Mouse (Mus musculus): ENCODE measurements around the gene Dock7.
"Not testable (repeated sequence)": the region's sequence is repeated elsewhere in the genome, so short reads cannot be mapped to it uniquely, and the experiment has no call there.

DNA sequence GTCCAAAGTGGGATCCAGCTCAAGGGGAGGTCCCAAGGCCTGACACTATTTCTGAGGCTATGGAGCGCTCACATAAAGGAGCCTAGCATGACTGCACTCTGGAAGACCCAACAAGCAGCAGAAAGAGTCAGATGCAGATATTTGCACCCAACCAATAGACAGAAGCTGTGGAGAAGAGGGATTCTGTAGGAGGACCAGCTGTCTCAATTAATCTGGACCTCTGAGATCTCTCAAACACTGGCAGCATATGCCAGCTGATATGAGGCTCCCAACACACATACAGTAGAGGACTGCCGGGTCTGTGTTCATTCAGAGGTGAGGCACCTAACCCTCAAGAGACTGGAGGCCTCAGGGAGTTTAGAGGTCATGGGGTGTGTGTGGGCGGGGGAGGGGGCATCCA, 140.7 kb downstream of the Dock7 start:
- TF ChIP-seq SMC3 (IDR thresholded peaks at IDR 0.05; ENCODE audit: low read depth, low read length); POLR2A (IDR thresholded peaks at IDR 0.05; ENCODE audit: low read depth, low read length); PAX5 (IDR thresholded peaks at IDR 0.05; ENCODE audit: low read length); MAX (IDR thresholded peaks at IDR 0.05; ENCODE audit: low read length); SIN3A (IDR thresholded peaks at IDR 0.05; ENCODE audit: low read length); CTCF (conservative IDR thresholded peaks at IDR 0.05 in 1 of 2, IDR thresholded peaks at IDR 0.05 in 1 of 2; ENCODE audit: low read depth in 2 of 2, low read length in 2 of 2); E2F4 (IDR thresholded peaks at IDR 0.05; ENCODE audit: insufficient replicate concordance, low read depth, low read length); JUND (conservative IDR thresholded peaks at IDR 0.05; ENCODE audit: low read depth, low read length); ZMIZ1 (IDR thresholded peaks at IDR 0.05; ENCODE audit: low read depth, low read length); NELFE (IDR thresholded peaks at IDR 0.05; ENCODE audit: low read depth, low read length); EP300 (IDR thresholded peaks at IDR 0.05; ENCODE audit: low read length); TCF12 (IDR thresholded peaks at IDR 0.05; ENCODE audit: low read depth, low read length); MXI1 (IDR thresholded peaks at IDR 0.05; ENCODE audit: low read depth, low read length): not testable (repeated sequence)
